Mouse (Mus musculus) neural tube, embryonic 15.5 days (tissue): ENCODE measurements at regions not wholly inside any gene's neighbourhood (a gene's known extent, or its start where the extent isn't known, plus 50 kb on each side); places are given as distances from the start of the nearest gene placed in this dataset.

ENCODE experiments used
- ATAC-seq: fragments of 200-750 bp; cut with Nextera tagmentation; 2 replicates; pipeline ENCODE4 v1.8.0; 2017; ENCODE audit warnings: mild to moderate bottlenecking, moderate TSS enrichment, moderate library complexity; ENCODE audit not compliant: low FRiP score
- H3K27ac ChIP-seq: fragments of 300-500 bp; sonication (generic); replicated peaks from 2 replicates; pipeline ENCODE4 v1.5.1; 2015; ENCODE audit warnings: mild to moderate bottlenecking, inconsistent platforms
- H3K27me3 ChIP-seq: fragments of 300-500 bp; sonication (generic); replicated peaks from 2 replicates; pipeline ENCODE4 v1.6.1; 2015; ENCODE audit warnings: inconsistent platforms
- H3K36me3 ChIP-seq: fragments of 300-500 bp; sonication (generic); 2 replicates; pipeline ENCODE4 v1.6.1; 2015; ENCODE audit warnings: inconsistent platforms
- H3K4me1 ChIP-seq: fragments of 300-500 bp; sonication (generic); 2 replicates; pipeline ENCODE4 v1.6.1; 2015; ENCODE audit warnings: inconsistent platforms
- H3K4me2 ChIP-seq: fragments of 300-500 bp; sonication (generic); 2 replicates; pipeline ENCODE4 v1.6.1; 2015; ENCODE audit warnings: inconsistent platforms, mild to moderate bottlenecking, moderate library complexity
- H3K4me3 ChIP-seq: fragments of 300-500 bp; sonication (generic); replicated peaks from 2 replicates; pipeline ENCODE4 v1.5.1; 2015; ENCODE audit warnings: mild to moderate bottlenecking, inconsistent platforms
- H3K9ac ChIP-seq: fragments of 300-500 bp; sonication (generic); replicated peaks from 2 replicates; pipeline ENCODE4 v1.6.1; 2015; ENCODE audit warnings: mild to moderate bottlenecking, inconsistent platforms
- H3K9me3 ChIP-seq: fragments of 300-500 bp; sonication (generic); replicated peaks from 2 replicates; pipeline ENCODE4 v1.6.1; 2016; ENCODE audit warnings: inconsistent platforms
- WGBS: fragments of 180-500 bp; shearing (Covaris S2); methylation state at CpG from one replicate; pipeline ENCODE4 v1.1.7; 2015; ENCODE audit warnings: mixed read lengths; 5-methylcytosine and 5-hydroxymethylcytosine counted together

- Histone ChIP-seq H3K9me3 (no peaks in the 10 kb centered on the region), H3K4me2 (no peak overlapping the region), H3K27me3 (no peaks in the 10 kb centered on the region), H3K27ac (no peak overlapping the region), H3K9ac (no peak overlapping the region), H3K4me3 (no peak overlapping the region), H3K4me1 (no peaks in the 10 kb centered on the region), H3K36me3 (no peaks in the 10 kb centered on the region)
- ATAC-seq, result no peak
Observed at GRCm38 (mm10) chr8:77987237-77987636, 225.9 kb upstream of the Ttc29 start.

GRCm38 (mm10) chr8:77988291-77989056 is 224.6 kb upstream of the Ttc29 start:
- Histone ChIP-seq H3K4me2 (no peak overlapping the region), H3K27me3 (no peaks in the 10 kb centered on the region), H3K9ac (no peak overlapping the region), H3K9me3 (no peaks in the 10 kb centered on the region), H3K4me1 (no peaks in the 10 kb centered on the region), H3K27ac (no peak overlapping the region), H3K36me3 (no peaks in the 10 kb centered on the region), H3K4me3 (no peak overlapping the region)
- WGBS, result 86% methylated on average over 8 of the region's 8 CpGs
- ATAC-seq, result no peak

- Histone ChIP-seq H3K36me3 (no peaks in the 10 kb centered on the region), H3K4me2 (no peak overlapping the region), H3K9me3 (no peaks in the 10 kb centered on the region), H3K27me3 (no peaks in the 10 kb centered on the region), H3K27ac (no peak overlapping the region), H3K4me1 (no peaks in the 10 kb centered on the region), H3K9ac (no peak overlapping the region), H3K4me3 (no peak overlapping the region)
- ATAC-seq, result no peak
- 41% methylated on average over 4 of the region's 4 CpGs for WGBS
Observed at GRCm38 (mm10) chr8:77991050-77991449, 222.0 kb upstream of the Ttc29 start.

GRCm38 (mm10) chr8:78000303-78000702 is 212.8 kb upstream of the Ttc29 start:
- H3K9me3 ChIP-seq, result no peaks in the 10 kb centered on the region
- no peak overlapping the region for H3K9ac ChIP-seq
- no peak overlapping the region for H3K4me3 ChIP-seq
- 0 out of 2 replicates have a peak, but pooled peaks cover 3% of the 10 kb centered on the region for H3K4me1 ChIP-seq
- no peak overlapping the region for H3K4me2 ChIP-seq
- 80% methylated on average over 3 of the region's 3 CpGs for WGBS
- ATAC-seq, result no peak
- H3K27ac ChIP-seq, result no peak overlapping the region
- H3K27me3 ChIP-seq, result no peaks in the 10 kb centered on the region
- H3K36me3 ChIP-seq, result no peaks in the 10 kb centered on the region

- Histone ChIP-seq H3K9me3 (no peaks in the 10 kb centered on the region), H3K4me2 (no peak overlapping the region), H3K9ac (no peak overlapping the region), H3K27ac (no peak overlapping the region), H3K36me3 (no peaks in the 10 kb centered on the region), H3K4me1 (0 out of 2 replicates have a peak, but pooled peaks cover 3% of the 10 kb centered on the region), H3K27me3 (no peaks in the 10 kb centered on the region), H3K4me3 (no peak overlapping the region)
- WGBS, result 55% methylated on average over 5 of the region's 5 CpGs
- no peak for ATAC-seq
Observed at GRCm38 (mm10) chr8:78001656-78002055, 211.4 kb upstream of the Ttc29 start.

- Histone ChIP-seq H3K27me3 (no peaks in the 10 kb centered on the region), H3K27ac (no peak overlapping the region), H3K4me1 (0 out of 2 replicates have a peak, but pooled peaks cover 3% of the 10 kb centered on the region), H3K9me3 (no peaks in the 10 kb centered on the region), H3K9ac (no peak overlapping the region), H3K4me2 (no peak overlapping the region), H3K36me3 (no peaks in the 10 kb centered on the region), H3K4me3 (no peak overlapping the region)
- 24% methylated on average over 3 of the region's 3 CpGs for WGBS
- no peak for ATAC-seq
Observed at GRCm38 (mm10) chr8:78002071-78002470, 211.0 kb upstream of the Ttc29 start.

GRCm38 (mm10) chr8:78003888-78004543 is 209.1 kb upstream of the Ttc29 start:
- no peak overlapping the region for H3K4me2 ChIP-seq
- peak; percentile 86 for ATAC-seq
- H3K9me3 ChIP-seq, result no peaks in the 10 kb centered on the region
- 18% methylated on average over 10 of the region's 10 CpGs for whole genome bisulfite sequencing
- no peaks in the 10 kb centered on the region for H3K36me3 ChIP-seq
- H3K4me3 ChIP-seq, result no peak overlapping the region
- no peaks in the 10 kb centered on the region for H3K27me3 ChIP-seq
- 0 out of 2 replicates have a peak, but pooled peaks cover 3% of the 10 kb centered on the region for H3K4me1 ChIP-seq
- no peak overlapping the region for H3K27ac ChIP-seq
- H3K9ac ChIP-seq, result no peak overlapping the region

- no peak overlapping the region for H3K9ac ChIP-seq
- H3K27ac ChIP-seq, result no peak overlapping the region
- WGBS, result 81% methylated on average over 12 of the region's 12 CpGs
- no peak overlapping the region for H3K4me2 ChIP-seq
- no peaks in the 10 kb centered on the region for H3K27me3 ChIP-seq
- H3K4me1 ChIP-seq, result 0 out of 2 replicates have a peak, but pooled peaks cover 3% of the 10 kb centered on the region
- H3K36me3 ChIP-seq, result no peaks in the 10 kb centered on the region
- no peaks in the 10 kb centered on the region for H3K9me3 ChIP-seq
- no peak overlapping the region for H3K4me3 ChIP-seq
- no peak for ATAC-seq
Observed at GRCm38 (mm10) chr8:78004891-78005290, 208.2 kb upstream of the Ttc29 start.

- Histone ChIP-seq H3K36me3 (no peaks in the 10 kb centered on the region), H3K4me3 (no peak overlapping the region), H3K9me3 (no peaks in the 10 kb centered on the region), H3K27ac (no peak overlapping the region), H3K4me1 (no peaks in the 10 kb centered on the region), H3K4me2 (no peak overlapping the region), H3K27me3 (no peaks in the 10 kb centered on the region), H3K9ac (no peak overlapping the region)
- ATAC-seq, result no peak
Observed at GRCm38 (mm10) chr8:78013101-78013500, 200.0 kb upstream of the Ttc29 start.

GRCm38 (mm10) chr8:78018430-78019180 is 194.5 kb upstream of the Ttc29 start:
- H3K36me3 ChIP-seq, result no peaks in the 10 kb centered on the region
- 48% methylated on average over 4 of the region's 4 CpGs for WGBS
- ATAC-seq, result no peak
- no peak overlapping the region for H3K9ac ChIP-seq
- no peak overlapping the region for H3K4me2 ChIP-seq
- no peak overlapping the region for H3K27ac ChIP-seq
- no peaks in the 10 kb centered on the region for H3K9me3 ChIP-seq
- H3K4me3 ChIP-seq, result no peak overlapping the region
- H3K4me1 ChIP-seq, result no peaks in the 10 kb centered on the region; the same call in 1 of the 2 replicates
- no peaks in the 10 kb centered on the region for H3K27me3 ChIP-seq

- H3K4me2 ChIP-seq, result no peak overlapping the region
- H3K9ac ChIP-seq, result no peak overlapping the region
- no peak overlapping the region for H3K4me3 ChIP-seq
- ATAC-seq, result no peak
- peaks cover 8% of the 10 kb centered on the region; the same call in 1 of the 2 replicates for H3K4me1 ChIP-seq
- WGBS, result 82% methylated on average over 2 of the region's 2 CpGs
- H3K36me3 ChIP-seq, result no peaks in the 10 kb centered on the region
- H3K9me3 ChIP-seq, result no peaks in the 10 kb centered on the region
- H3K27me3 ChIP-seq, result no peaks in the 10 kb centered on the region
- no peak overlapping the region for H3K27ac ChIP-seq
Observed at GRCm38 (mm10) chr8:78021473-78021872, 191.6 kb upstream of the Ttc29 start.
